Mouse (Mus musculus): ENCODE measurements around the gene Abr. TPM values are rescaled to one million over a fixed set of nuclear protein-coding genes. Genes with fewer than 3 reads are reported as not detected.

Abr gene
- polyA plus RNA-seq, 1 experiment from 2014 or later, result 25.8 TPM

DNA sequence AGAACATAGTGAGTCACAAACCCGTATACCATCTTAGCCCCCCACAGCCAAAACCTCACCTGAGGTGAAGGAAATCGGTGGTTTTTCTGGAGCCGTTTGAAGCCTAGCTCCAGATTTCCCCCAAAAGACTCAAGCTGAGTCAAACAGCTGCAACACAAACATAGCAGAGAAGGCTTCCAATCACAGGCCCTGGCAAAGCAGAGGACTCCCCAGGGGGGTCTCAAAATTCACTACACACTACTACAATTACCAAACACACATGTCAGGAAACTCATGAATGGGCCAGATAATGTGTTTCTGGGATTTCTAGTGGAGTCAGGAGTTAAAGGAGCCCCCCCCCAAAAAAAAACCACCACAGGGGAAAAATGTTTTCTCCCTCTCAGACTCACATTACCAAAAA, 56.0 kb downstream of the Abr start:
- Histone ChIP-seq H3K4me3 (ENCODE audit: control insufficient read depth in 1 of 2, insufficient read depth in 1 of 2, low read depth in 1 of 2, low read length in 2 of 2) (no peak overlapping the region), H3K36me3 (ENCODE audit: control insufficient read depth, insufficient read depth, low read length) (no peaks in the 10 kb centered on the region), H3K27me3 (ENCODE audit: control insufficient read depth, insufficient read depth, low read length) (peaks cover 26% of the 10 kb centered on the region), H3K9me3 (ENCODE audit: control insufficient read depth, low read length) (no peaks in the 10 kb centered on the region), H3K27ac (replicated peaks in 1 of 2; ENCODE audit: control insufficient read depth in 1 of 2, insufficient read depth in 1 of 2, low read depth in 2 of 2, low read length in 2 of 2) (no peak overlapping the region), H3K9ac (ENCODE audit: low read length) (no peak overlapping the region), H3K4me1 (ENCODE audit: control insufficient read depth in 2 of 2, insufficient read depth in 2 of 2, low read length in 2 of 2) (peaks cover 3 to 5% of the 10 kb centered on the region in 2 experiments), H3K4me2 (ENCODE audit: low read length) (no peak overlapping the region)
- no peak for ATAC-seq (ENCODE audit: insufficient number of reproducible peaks, insufficient read depth, low FRiP score, low read depth)
- 63% methylated on average over 3 of the region's 3 CpGs for WGBS

DNA sequence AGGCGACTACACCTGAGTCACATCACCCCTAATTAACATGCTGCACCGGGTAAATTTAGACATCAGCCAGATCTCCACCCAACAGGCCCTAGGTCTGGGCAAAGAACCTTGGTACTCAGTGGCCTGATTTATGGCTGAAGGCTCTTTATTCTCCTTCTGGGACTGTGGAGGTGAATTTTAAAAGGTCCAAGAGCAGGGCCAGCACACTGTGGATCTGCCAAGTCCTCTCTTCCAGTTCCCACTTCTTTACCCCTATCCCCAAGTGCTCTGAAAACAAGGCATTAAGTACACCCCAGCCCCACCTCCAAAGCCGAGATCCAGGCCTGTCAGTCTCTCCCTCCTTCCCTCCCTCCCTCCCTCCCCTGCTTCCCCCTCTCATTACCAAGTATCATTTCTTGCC, 59.5 kb downstream of the Abr start:
- Histone ChIP-seq H3K4me1 (ENCODE audit: control insufficient read depth in 2 of 2, insufficient read depth in 2 of 2, low read length in 2 of 2) (no peaks in the 10 kb centered on the region), H3K36me3 (ENCODE audit: control insufficient read depth, insufficient read depth, low read length) (no peaks in the 10 kb centered on the region), H3K9me3 (ENCODE audit: control insufficient read depth, low read length) (no peaks in the 10 kb centered on the region), H3K27me3 (ENCODE audit: control insufficient read depth, insufficient read depth, low read length) (no peaks in the 10 kb centered on the region), H3K4me3 (ENCODE audit: control insufficient read depth in 1 of 2, insufficient read depth in 1 of 2, low read depth in 1 of 2, low read length in 2 of 2) (no peak overlapping the region), H3K4me2 (ENCODE audit: low read length) (no peak overlapping the region), H3K9ac (ENCODE audit: low read length) (no peak overlapping the region), H3K27ac (replicated peaks in 1 of 2; ENCODE audit: control insufficient read depth in 1 of 2, insufficient read depth in 1 of 2, low read depth in 2 of 2, low read length in 2 of 2) (no peak overlapping the region)
- 58% methylated on average over 3 of the region's 3 CpGs for WGBS
- no peak for ATAC-seq (ENCODE audit: insufficient number of reproducible peaks, insufficient read depth, low FRiP score, low read depth)

GRCm38 (mm10) chr11:76562165-76562564, 59.9 kb downstream of the Abr start:
- no peak for ATAC-seq (ENCODE audit: insufficient number of reproducible peaks, insufficient read depth, low FRiP score, low read depth)
- WGBS, result 50% methylated on average over 4 of the region's 4 CpGs

DNA sequence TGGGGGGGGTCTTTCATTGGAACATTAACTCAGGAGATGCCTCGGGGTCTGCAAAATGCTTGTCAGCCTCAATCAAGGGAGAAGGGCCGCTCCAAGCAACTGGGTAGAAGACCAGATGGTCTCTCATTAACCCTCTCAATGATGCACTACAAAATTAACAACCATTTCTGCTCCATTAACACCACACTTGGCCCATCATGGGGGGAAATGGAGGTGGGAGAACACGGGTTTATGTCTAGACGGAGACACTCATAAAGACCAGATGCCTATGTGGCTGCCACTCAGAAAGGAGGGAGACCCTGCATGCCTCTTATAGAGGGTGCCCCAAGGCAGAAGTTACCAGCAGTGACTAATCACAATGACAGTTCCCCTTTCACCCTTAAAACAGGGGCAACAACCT, 64.3 kb downstream of the Abr start:
- H3K27me3 ChIP-seq (ENCODE audit: control insufficient read depth, insufficient read depth, low read length), result no peaks in the 10 kb centered on the region
- no peak for ATAC-seq (ENCODE audit: insufficient number of reproducible peaks, insufficient read depth, low FRiP score, low read depth)
- H3K36me3 ChIP-seq (ENCODE audit: control insufficient read depth, insufficient read depth, low read length), result no peaks in the 10 kb centered on the region
- no peak overlapping the region for H3K4me3 ChIP-seq (ENCODE audit: control insufficient read depth in 1 of 2, insufficient read depth in 1 of 2, low read depth in 1 of 2, low read length in 2 of 2)
- H3K9me3 ChIP-seq (ENCODE audit: control insufficient read depth, low read length), result no peaks in the 10 kb centered on the region
- no peak overlapping the region for H3K4me2 ChIP-seq (ENCODE audit: low read length)
- H3K9ac ChIP-seq (ENCODE audit: low read length), result no peak overlapping the region
- no peak overlapping the region for H3K27ac ChIP-seq (replicated peaks in 1 of 2; ENCODE audit: control insufficient read depth in 1 of 2, insufficient read depth in 1 of 2, low read depth in 2 of 2, low read length in 2 of 2)
- no peaks in the 10 kb centered on the region for H3K4me1 ChIP-seq (ENCODE audit: control insufficient read depth in 2 of 2, insufficient read depth in 2 of 2, low read length in 2 of 2)
- WGBS, result 81% methylated on average over 4 of the region's 4 CpGs

More at GRCm38 (mm10) chr11:76562165-76562564, 59.9 kb downstream of the Abr start:
- no peaks in the 10 kb centered on the region for H3K4me1 ChIP-seq (ENCODE audit: control insufficient read depth in 2 of 2, insufficient read depth in 2 of 2, low read length in 2 of 2)
- H3K4me3 ChIP-seq (ENCODE audit: control insufficient read depth in 1 of 2, insufficient read depth in 1 of 2, low read depth in 1 of 2, low read length in 2 of 2), result no peak overlapping the region
- no peaks in the 10 kb centered on the region for H3K36me3 ChIP-seq (ENCODE audit: control insufficient read depth, insufficient read depth, low read length)
- H3K27ac ChIP-seq (replicated peaks in 1 of 2; ENCODE audit: control insufficient read depth in 1 of 2, insufficient read depth in 1 of 2, low read depth in 2 of 2, low read length in 2 of 2), result no peak overlapping the region
- H3K9ac ChIP-seq (ENCODE audit: low read length), result no peak overlapping the region
- no peaks in the 10 kb centered on the region for H3K9me3 ChIP-seq (ENCODE audit: control insufficient read depth, low read length)
- H3K4me2 ChIP-seq (ENCODE audit: low read length), result no peak overlapping the region
- no peaks in the 10 kb centered on the region for H3K27me3 ChIP-seq (ENCODE audit: control insufficient read depth, insufficient read depth, low read length)

GRCm38 (mm10) chr11:76548153-76548721, 73.9 kb downstream of the Abr start:
- Histone ChIP-seq H3K9me3 (ENCODE audit: control insufficient read depth, low read length) (no peaks in the 10 kb centered on the region), H3K27me3 (ENCODE audit: control insufficient read depth, insufficient read depth, low read length) (no peaks in the 10 kb centered on the region), H3K36me3 (ENCODE audit: control insufficient read depth, insufficient read depth, low read length) (no peaks in the 10 kb centered on the region), H3K4me1 (ENCODE audit: control insufficient read depth in 2 of 2, insufficient read depth in 2 of 2, low read length in 2 of 2) (no peaks in the 10 kb centered on the region), H3K27ac (replicated peaks in 1 of 2; ENCODE audit: control insufficient read depth in 1 of 2, insufficient read depth in 1 of 2, low read depth in 2 of 2, low read length in 2 of 2) (no peak overlapping the region), H3K4me2 (ENCODE audit: low read length) (no peak overlapping the region), H3K9ac (ENCODE audit: low read length) (no peak overlapping the region), H3K4me3 (ENCODE audit: control insufficient read depth in 1 of 2, insufficient read depth in 1 of 2, low read depth in 1 of 2, low read length in 2 of 2) (no peak overlapping the region)
- WGBS, result 80% methylated on average over 4 of the region's 4 CpGs
- no peak for ATAC-seq (ENCODE audit: insufficient number of reproducible peaks, insufficient read depth, low FRiP score, low read depth)

- no peak overlapping the region for H3K4me2 ChIP-seq (ENCODE audit: low read length)
Measured at GRCm38 (mm10) chr11:76547420-76547819, 74.7 kb downstream of the Abr start.

DNA sequence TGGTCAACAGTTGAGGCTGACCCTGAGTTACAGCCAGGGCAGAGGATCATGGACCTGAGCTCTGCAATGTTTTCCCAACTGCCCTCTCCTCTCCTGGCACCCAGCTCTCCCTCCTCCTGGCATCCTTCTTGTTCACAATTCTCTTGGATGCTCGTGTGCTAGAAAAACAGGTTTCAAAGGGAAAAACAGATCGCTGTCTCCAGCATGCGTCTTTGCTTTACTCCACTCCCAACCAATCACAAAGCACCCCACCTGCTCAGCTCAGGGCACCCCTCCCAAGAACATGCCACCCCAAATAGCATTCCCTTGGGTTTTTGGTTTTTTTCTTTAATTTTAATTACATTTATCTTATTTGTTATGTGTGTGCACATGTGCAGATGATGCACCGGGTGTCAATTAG, 75.7 kb downstream of the Abr start:
- Histone ChIP-seq H3K27me3 (ENCODE audit: control insufficient read depth, insufficient read depth, low read length) (no peaks in the 10 kb centered on the region), H3K36me3 (ENCODE audit: control insufficient read depth, insufficient read depth, low read length) (no peaks in the 10 kb centered on the region), H3K4me2 (ENCODE audit: low read length) (no peak overlapping the region), H3K27ac (replicated peaks in 1 of 2; ENCODE audit: control insufficient read depth in 1 of 2, insufficient read depth in 1 of 2, low read depth in 2 of 2, low read length in 2 of 2) (no peak overlapping the region), H3K4me1 (ENCODE audit: control insufficient read depth in 2 of 2, insufficient read depth in 2 of 2, low read length in 2 of 2) (no peaks in the 10 kb centered on the region), H3K9ac (ENCODE audit: low read length) (no peak overlapping the region), H3K9me3 (ENCODE audit: control insufficient read depth, low read length) (no peaks in the 10 kb centered on the region), H3K4me3 (ENCODE audit: control insufficient read depth in 1 of 2, insufficient read depth in 1 of 2, low read depth in 1 of 2, low read length in 2 of 2) (no peak overlapping the region)
- no peak for ATAC-seq (ENCODE audit: insufficient number of reproducible peaks, insufficient read depth, low FRiP score, low read depth)
- 77% methylated on average over 4 of the region's 4 CpGs for WGBS

More at GRCm38 (mm10) chr11:76547420-76547819, 74.7 kb downstream of the Abr start:
- ATAC-seq (ENCODE audit: insufficient number of reproducible peaks, insufficient read depth, low FRiP score, low read depth), result no peak
- Histone ChIP-seq H3K36me3 (ENCODE audit: control insufficient read depth, insufficient read depth, low read length) (no peaks in the 10 kb centered on the region), H3K27ac (replicated peaks in 1 of 2; ENCODE audit: control insufficient read depth in 1 of 2, insufficient read depth in 1 of 2, low read depth in 2 of 2, low read length in 2 of 2) (no peak overlapping the region), H3K4me3 (ENCODE audit: control insufficient read depth in 1 of 2, insufficient read depth in 1 of 2, low read depth in 1 of 2, low read length in 2 of 2) (no peak overlapping the region), H3K9me3 (ENCODE audit: control insufficient read depth, low read length) (no peaks in the 10 kb centered on the region), H3K4me1 (ENCODE audit: control insufficient read depth in 2 of 2, insufficient read depth in 2 of 2, low read length in 2 of 2) (no peaks in the 10 kb centered on the region), H3K9ac (ENCODE audit: low read length) (no peak overlapping the region), H3K27me3 (ENCODE audit: control insufficient read depth, insufficient read depth, low read length) (no peaks in the 10 kb centered on the region)
- WGBS, result 56% methylated on average over 5 of the region's 5 CpGs

DNA sequence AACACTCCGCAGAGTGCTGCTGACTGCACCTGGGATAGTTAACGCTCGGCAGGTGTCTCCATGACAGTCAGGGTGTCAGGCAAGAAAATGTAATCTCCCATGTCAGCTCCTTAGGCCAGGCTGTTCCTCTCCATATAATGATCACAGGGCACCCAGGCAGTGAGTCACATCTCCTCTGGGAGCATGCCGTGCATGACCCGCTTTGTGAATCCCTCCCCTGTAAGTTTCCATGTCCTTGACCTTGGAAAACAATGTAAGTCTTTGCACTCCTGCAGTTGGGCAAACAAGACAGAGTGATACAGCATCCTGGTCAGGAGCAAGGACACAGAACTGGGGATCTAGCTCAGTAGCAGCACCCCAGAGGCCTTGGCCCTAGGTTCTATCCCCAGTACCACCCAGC, 78.8 kb downstream of the Abr start:
- no peak for ATAC-seq (ENCODE audit: insufficient number of reproducible peaks, insufficient read depth, low FRiP score, low read depth)
- no peaks in the 10 kb centered on the region for H3K9me3 ChIP-seq (ENCODE audit: control insufficient read depth, low read length)
- no peaks in the 10 kb centered on the region for H3K27me3 ChIP-seq (ENCODE audit: control insufficient read depth, insufficient read depth, low read length)
- H3K4me3 ChIP-seq (ENCODE audit: control insufficient read depth in 1 of 2, insufficient read depth in 1 of 2, low read depth in 1 of 2, low read length in 2 of 2), result no peak overlapping the region
- no peaks in the 10 kb centered on the region for H3K4me1 ChIP-seq (ENCODE audit: control insufficient read depth in 2 of 2, insufficient read depth in 2 of 2, low read length in 2 of 2)
- H3K4me2 ChIP-seq (ENCODE audit: low read length), result no peak overlapping the region
- H3K9ac ChIP-seq (ENCODE audit: low read length), result no peak overlapping the region
- no peak overlapping the region for H3K27ac ChIP-seq (replicated peaks in 1 of 2; ENCODE audit: control insufficient read depth in 1 of 2, insufficient read depth in 1 of 2, low read depth in 2 of 2, low read length in 2 of 2)
- H3K36me3 ChIP-seq (ENCODE audit: control insufficient read depth, insufficient read depth, low read length), result no peaks in the 10 kb centered on the region
- WGBS, result 66% methylated on average over 5 of the region's 5 CpGs
